Comparison of ENCODE assay signal across 25 mouse cellular contexts in the genomic region with DNA sequence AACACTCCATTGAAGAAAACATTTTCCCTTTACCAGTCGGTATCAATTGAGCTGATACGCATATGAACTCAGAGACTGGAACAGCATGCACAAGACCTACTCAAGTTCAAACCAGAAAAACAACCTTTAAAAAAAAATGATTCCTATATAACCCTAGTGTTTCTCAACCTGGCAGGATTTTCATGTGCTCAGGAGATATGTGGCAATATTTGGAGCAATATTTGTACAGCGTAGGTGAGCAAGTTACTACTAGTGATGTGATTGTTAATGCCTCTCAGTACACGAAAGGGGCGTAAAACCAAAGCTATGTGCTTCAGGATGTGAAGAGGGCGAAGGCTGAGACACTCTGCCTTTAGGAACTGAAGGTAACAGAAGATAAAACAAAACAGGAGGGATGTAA. TPM values are rescaled to one million over a fixed set of nuclear protein-coding genes. Genes with fewer than 3 reads are reported as not detected.
DNase-seq lines count a peak whose midpoint lies in the region; ATAC-seq and TF ChIP-seq lines count a peak whose summit lies in the region.
"Had no signal": no experiment of that assay in that cellular context is flagged by ENCODE, and none has a peak within 500 bp of the region (broad histone marks: within the 10 kb centered on the region; RNA-seq: fewer than 3 reads in every experiment).

No protein-coding gene starts in this region.

- no peaks in the 10 kb centered on the region for H3K36me3 ChIP-seq in embryonic facial prominence, embryonic 14.5 days (ENCODE audit: control insufficient read depth, insufficient read depth, low read length)
- H3K36me3 ChIP-seq in embryonic facial prominence, embryonic 10.5 days (replicated peaks) = peaks cover 7% of the 10 kb centered on the region
- peaks cover 16% of the 10 kb centered on the region; the same call in 1 of the 2 replicates for H3K36me3 ChIP-seq in liver, postnatal 0 days (replicated peaks; ENCODE audit: insufficient read depth, low read length)
- H3K36me3 ChIP-seq in liver, embryonic 12.5 days = peaks cover 28% of the 10 kb centered on the region
- H3K36me3 ChIP-seq: embryonic facial prominence, embryonic 15.5 days; forebrain, embryonic 12.5 days; forebrain, embryonic 15.5 days had no signal

- no peak overlapping the region for H3K4me3 ChIP-seq in embryonic facial prominence, embryonic 14.5 days (ENCODE audit: low read depth, low read length)
- no peak overlapping the region for H3K4me3 ChIP-seq in embryonic facial prominence, embryonic 10.5 days
- no peak overlapping the region for H3K4me3 ChIP-seq in liver, postnatal 0 days (ENCODE audit: low read depth, low read length)
- H3K4me3 ChIP-seq in liver, embryonic 12.5 days = no peak overlapping the region
- H3K4me3 ChIP-seq: embryonic facial prominence, embryonic 15.5 days; forebrain, embryonic 12.5 days; forebrain, embryonic 15.5 days; heart, adult 2 months; heart, embryonic 10.5 days; heart, embryonic 13.5 days had no signal

- TF ChIP-seq CTCF in liver, postnatal 0 days (IDR thresholded peaks at IDR 0.05; ENCODE audit: low read depth) = no peak

- H3K27ac ChIP-seq in embryonic facial prominence, embryonic 14.5 days (replicated peaks; ENCODE audit: low read depth, low read length) = no peak overlapping the region
- H3K27ac ChIP-seq in embryonic facial prominence, embryonic 10.5 days (replicated peaks) = no peak overlapping the region
- peak overlapping the region; percentile 51; the same call in 1 of the 2 replicates for H3K27ac ChIP-seq in liver, postnatal 0 days (ENCODE audit: low read depth)
- H3K27ac ChIP-seq in liver, embryonic 12.5 days = no peak overlapping the region
- H3K27ac ChIP-seq: embryonic facial prominence, embryonic 15.5 days; forebrain, embryonic 12.5 days; forebrain, embryonic 15.5 days; heart, adult 2 months; heart, embryonic 10.5 days; heart, embryonic 13.5 days; hindbrain, embryonic 14.5 days; hindbrain, postnatal 0 days had no signal

- no peak for TF ChIP-seq EP300 in liver, postnatal 0 days (IDR thresholded peaks at IDR 0.05; ENCODE audit: low read depth)

- DNase-seq in embryonic facial prominence, embryonic 14.5 days (ENCODE audit: low spot score) = peak; percentile 14
- DNase-seq in embryonic facial prominence, embryonic 10.5 days (ENCODE audit: low spot score) = no peak
- no peak for DNase-seq in liver, postnatal 0 days
- peak; percentile 5 for DNase-seq in lung, postnatal 36 days
- no peak for DNase-seq in lung, postnatal 4 days
- DNase-seq: adrenal gland, adult 8-10 months; adrenal gland, postnatal 25 days; cerebellum, adult 11-12 months; cerebellum, adult 8-10 months; cerebellum, postnatal 10 days; cerebellum, postnatal 36 days; embryo, embryonic 11 days; gastrocnemius, postnatal 25 days; heart, adult 2 months; heart, postnatal 14 days; heart, postnatal 4 days had no signal

- WGBS in embryonic facial prominence, embryonic 14.5 days = 85% methylated on average over 6 of the region's 6 CpGs
- 90% methylated on average over 6 of the region's 6 CpGs for WGBS in embryonic facial prominence, embryonic 10.5 days
- WGBS in liver, postnatal 0 days (ENCODE audit: insufficient replicate concordance) = 76% methylated on average over 6 of the region's 6 CpGs
- 87% methylated on average over 6 of the region's 6 CpGs for WGBS in liver, embryonic 12.5 days (ENCODE audit: insufficient replicate concordance)

- peaks cover 5% of the 10 kb centered on the region; the same call in 1 of the 2 replicates for H3K27me3 ChIP-seq in embryonic facial prominence, embryonic 14.5 days (replicated peaks; ENCODE audit: control insufficient read depth, insufficient read depth, low read length)
- H3K27me3 ChIP-seq in embryonic facial prominence, embryonic 10.5 days (replicated peaks; ENCODE audit: low read depth, poor library complexity, severe bottlenecking) = peaks cover 24% of the 10 kb centered on the region; the same call in 1 of the 2 replicates
- H3K27me3 ChIP-seq in liver, postnatal 0 days (ENCODE audit: insufficient read depth, low read length) = no peaks in the 10 kb centered on the region
- H3K27me3 ChIP-seq in liver, embryonic 12.5 days (replicated peaks) = no peaks in the 10 kb centered on the region
- H3K27me3 ChIP-seq: embryonic facial prominence, embryonic 15.5 days; forebrain, embryonic 15.5 days; heart, embryonic 13.5 days had no signal

- ATAC-seq in embryonic facial prominence, embryonic 14.5 days (ENCODE audit: low read depth) = no peak
- ATAC-seq in liver, postnatal 0 days = peak; percentile 85
- ATAC-seq in liver, embryonic 12.5 days = no peak
- ATAC-seq: activated CD4-positive, CD25-positive, alpha-beta regulatory T cell, adult 4 months; forebrain, embryonic 15.5 days; hindbrain, postnatal 0 days had no signal

- no peak overlapping the region for H3K4me2 ChIP-seq in embryonic facial prominence, embryonic 14.5 days (ENCODE audit: low read depth, low read length)
- no peak overlapping the region for H3K4me2 ChIP-seq in liver, postnatal 0 days (ENCODE audit: low read depth, low read length)
- no peak overlapping the region for H3K4me2 ChIP-seq in liver, embryonic 12.5 days
- H3K4me2 ChIP-seq: embryonic facial prominence, embryonic 15.5 days; forebrain, embryonic 12.5 days; forebrain, embryonic 15.5 days; heart, embryonic 13.5 days; hindbrain, embryonic 14.5 days had no signal

- H3K9me3 ChIP-seq in embryonic facial prominence, embryonic 14.5 days (ENCODE audit: control insufficient read depth, low read length) = no peaks in the 10 kb centered on the region
- no peaks in the 10 kb centered on the region for H3K9me3 ChIP-seq in embryonic facial prominence, embryonic 10.5 days
- no peaks in the 10 kb centered on the region for H3K9me3 ChIP-seq in liver, postnatal 0 days (ENCODE audit: low read length)
- no peaks in the 10 kb centered on the region for H3K9me3 ChIP-seq in liver, embryonic 12.5 days (replicated peaks)
- H3K9me3 ChIP-seq: embryonic facial prominence, embryonic 15.5 days; forebrain, embryonic 12.5 days; forebrain, embryonic 15.5 days; heart, embryonic 10.5 days; heart, embryonic 13.5 days had no signal

- H3K9ac ChIP-seq in embryonic facial prominence, embryonic 14.5 days (ENCODE audit: low read depth, low read length) = no peak overlapping the region
- H3K9ac ChIP-seq in liver, postnatal 0 days (replicated peaks) = no peak overlapping the region
- no peak overlapping the region for H3K9ac ChIP-seq in liver, embryonic 12.5 days
- H3K9ac ChIP-seq: embryonic facial prominence, embryonic 15.5 days; forebrain, embryonic 12.5 days; forebrain, embryonic 15.5 days; heart, embryonic 13.5 days; hindbrain, embryonic 14.5 days had no signal

- H3K4me1 ChIP-seq in embryonic facial prominence, embryonic 14.5 days (ENCODE audit: control insufficient read depth, insufficient read depth, low read length) = no peaks in the 10 kb centered on the region
- H3K4me1 ChIP-seq in embryonic facial prominence, embryonic 10.5 days = no peaks in the 10 kb centered on the region
- no peaks in the 10 kb centered on the region for H3K4me1 ChIP-seq in liver, postnatal 0 days (ENCODE audit: insufficient read depth)
- H3K4me1 ChIP-seq in liver, embryonic 12.5 days = no peaks in the 10 kb centered on the region
- H3K4me1 ChIP-seq: embryonic facial prominence, embryonic 15.5 days; forebrain, embryonic 12.5 days; forebrain, embryonic 15.5 days; heart, embryonic 10.5 days; heart, embryonic 13.5 days had no signal

RNA-seq across cellular contexts. Expression of a gene that starts 30.1 kb away (rescaled TPM):
- polyA plus RNA-seq in embryonic facial prominence, embryonic 14.5 days (2014; fragmentation: Nextera tagmentation; extraction: Ambion mirVana) = 46.8 and 54.3 TPM in 2 replicates
- 14.8 and 15.3 TPM in 2 replicates for polyA plus RNA-seq in embryonic facial prominence, embryonic 10.5 days (2016; fragmentation: Nextera tagmentation; extraction: Ambion mirVana)
- polyA plus RNA-seq in liver, postnatal 0 days (2015; fragmentation: Nextera tagmentation; extraction: Ambion mirVana) = 0.45 and 0.49 TPM in 2 replicates
- 1.4 and 2.0 TPM in 2 replicates for polyA plus RNA-seq in liver, embryonic 12.5 days (2016; fragmentation: Nextera tagmentation; extraction: Ambion mirVana)
- polyA plus RNA-seq: activated CD4-positive, CD25-positive, alpha-beta regulatory T cell, adult 4 months had no signal

RNA-seq across cellular contexts. Expression of a gene that starts 54.1 kb away (rescaled TPM):
- 16.5 and 18.1 TPM in 2 replicates for polyA plus RNA-seq in embryonic facial prominence, embryonic 14.5 days (2014; fragmentation: Nextera tagmentation; extraction: Ambion mirVana)
- 16.0 and 21.3 TPM in 2 replicates for polyA plus RNA-seq in embryonic facial prominence, embryonic 10.5 days (2016; fragmentation: Nextera tagmentation; extraction: Ambion mirVana)
- 14.7 and 16.7 TPM in 2 replicates for polyA plus RNA-seq in liver, postnatal 0 days (2015; fragmentation: Nextera tagmentation; extraction: Ambion mirVana)
- 17.6 and 17.8 TPM in 2 replicates for polyA plus RNA-seq in liver, embryonic 12.5 days (2016; fragmentation: Nextera tagmentation; extraction: Ambion mirVana)

Comparison
In these comparisons a context has a peak if more than half of its experiments do, and no peak if none do; other contexts are left out.
1. DNase-seq: peak in embryonic facial prominence, embryonic 14.5 days (single experiment) and lung, postnatal 36 days (single experiment); none in embryonic facial prominence, embryonic 10.5 days (single experiment), liver, postnatal 0 days (single experiment) and lung, postnatal 4 days (0 of 2).